Mouse (Mus musculus): ENCODE measurements around the gene Pitpna. TPM values are rescaled to one million over a fixed set of nuclear protein-coding genes. Genes with fewer than 3 reads are reported as not detected.

Gene Pitpna
- total RNA-seq, 2 experiments from 2014 or later, result 168 to 172 TPM

- no peak for DNase-seq (ENCODE audit: low spot score)
Observed at GRCm38 (mm10) chr11:75631561-75632225, 43.8 kb downstream of the Pitpna start.

GRCm38 (mm10) chr11:75632921-75633320, 45.0 kb downstream of the Pitpna start:
- DNase-seq (ENCODE audit: low spot score), result no peak

GRCm38 (mm10) chr11:75634801-75635200, 46.9 kb downstream of the Pitpna start:
- no peak for DNase-seq (ENCODE audit: low spot score)

GRCm38 (mm10) chr11:75635315-75635714, 47.4 kb downstream of the Pitpna start:
- peak; percentile 47 for DNase-seq (ENCODE audit: low spot score)

GRCm38 (mm10) chr11:75643323-75643722, 55.4 kb downstream of the Pitpna start:
- DNase-seq (ENCODE audit: low spot score), result no peak

GRCm38 (mm10) chr11:75644684-75645083, 56.8 kb downstream of the Pitpna start:
- no peak for DNase-seq (ENCODE audit: low spot score)

- DNase-seq (ENCODE audit: low spot score), result peak; percentile 82
Observed at GRCm38 (mm10) chr11:75647681-75648211, 59.8 kb downstream of the Pitpna start.

GRCm38 (mm10) chr11:75649155-75649561, 61.3 kb downstream of the Pitpna start:
- DNase-seq (ENCODE audit: low spot score), result no peak

GRCm38 (mm10) chr11:75650311-75650710, 62.4 kb downstream of the Pitpna start, which contains the start of gene Myo1c:
Gene Myo1c, plus strand, starts transcription at chr11:75650504.
- DNase-seq (ENCODE audit: low spot score), result peak; percentile 76

- DNase-seq (ENCODE audit: low spot score), result no peak
Observed at GRCm38 (mm10) chr11:75650958-75651425, 63.1 kb downstream of the Pitpna start.

- DNase-seq (ENCODE audit: low spot score), result peak; percentile 76
Observed at GRCm38 (mm10) chr11:75651426-75652221, 63.7 kb downstream of the Pitpna start.

GRCm38 (mm10) chr11:75652222-75652941, 64.5 kb downstream of the Pitpna start:
- no peak for DNase-seq (ENCODE audit: low spot score)

GRCm38 (mm10) chr11:75652942-75653684, 65.2 kb downstream of the Pitpna start:
- DNase-seq (ENCODE audit: low spot score), result peak; percentile 19

GRCm38 (mm10) chr11:75653781-75654470, 66.0 kb downstream of the Pitpna start:
- DNase-seq (ENCODE audit: low spot score), result peak; percentile 75

- peak; percentile 26 for DNase-seq (ENCODE audit: low spot score)
Observed at GRCm38 (mm10) chr11:75654471-75655390, 66.8 kb downstream of the Pitpna start.

GRCm38 (mm10) chr11:75655621-75656545, 68.0 kb downstream of the Pitpna start:
- peak; percentile 75 for DNase-seq (ENCODE audit: low spot score)

GRCm38 (mm10) chr11:75656621-75657590, 69.0 kb downstream of the Pitpna start:
- no peak for DNase-seq (ENCODE audit: low spot score)

All from gastrocnemius, adult 18-20 months (tissue).